Mouse (Mus musculus): ENCODE results near the gene Sgpp1. TPM values are rescaled to one million over a fixed set of nuclear protein-coding genes. Genes with fewer than 3 reads are reported as not detected.
"Not testable (repeated sequence)": the region's sequence is repeated elsewhere in the genome, so short reads cannot be mapped to it uniquely, and the experiment has no call there.

Sgpp1 gene
- total RNA-seq, 2 experiments from 2014 or later, result 31.7 to 32.6 TPM

DNA sequence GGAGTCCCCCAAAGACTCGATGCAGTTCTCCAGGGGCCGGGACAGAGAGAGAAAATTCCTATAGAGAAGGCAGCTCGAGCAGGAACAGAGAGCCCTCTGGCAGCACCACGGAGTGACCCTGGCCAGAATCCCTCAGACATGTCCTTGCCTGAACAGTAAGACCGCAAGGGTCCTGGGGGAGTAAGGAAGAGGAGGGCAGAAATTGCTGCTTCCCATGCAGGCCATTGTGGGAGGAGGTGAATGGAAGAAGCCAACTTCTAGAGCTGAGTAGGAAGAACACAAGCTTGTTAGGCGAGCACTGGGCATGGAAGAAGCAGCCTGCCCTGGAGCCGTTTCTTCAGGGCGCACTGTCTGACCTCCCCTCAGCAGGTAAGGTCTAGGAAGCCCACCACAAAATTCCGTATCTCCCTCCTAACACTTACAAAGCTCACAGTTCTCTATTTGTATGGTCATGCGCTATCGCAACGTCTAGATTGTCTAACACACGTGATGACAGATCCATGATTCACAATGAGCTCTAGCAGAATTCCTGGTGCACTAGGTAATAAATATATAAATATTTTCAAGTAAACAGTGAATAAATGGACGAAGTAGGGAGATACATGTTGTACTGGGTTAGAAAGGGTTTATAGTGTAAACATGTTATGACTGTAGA, 33.3 kb downstream of the Sgpp1 start:
- DNase-seq (ENCODE audit: low spot score in 2 of 2), result no peak
- intact Hi-C loops (cut with DNase I), result no loop called here

DNA sequence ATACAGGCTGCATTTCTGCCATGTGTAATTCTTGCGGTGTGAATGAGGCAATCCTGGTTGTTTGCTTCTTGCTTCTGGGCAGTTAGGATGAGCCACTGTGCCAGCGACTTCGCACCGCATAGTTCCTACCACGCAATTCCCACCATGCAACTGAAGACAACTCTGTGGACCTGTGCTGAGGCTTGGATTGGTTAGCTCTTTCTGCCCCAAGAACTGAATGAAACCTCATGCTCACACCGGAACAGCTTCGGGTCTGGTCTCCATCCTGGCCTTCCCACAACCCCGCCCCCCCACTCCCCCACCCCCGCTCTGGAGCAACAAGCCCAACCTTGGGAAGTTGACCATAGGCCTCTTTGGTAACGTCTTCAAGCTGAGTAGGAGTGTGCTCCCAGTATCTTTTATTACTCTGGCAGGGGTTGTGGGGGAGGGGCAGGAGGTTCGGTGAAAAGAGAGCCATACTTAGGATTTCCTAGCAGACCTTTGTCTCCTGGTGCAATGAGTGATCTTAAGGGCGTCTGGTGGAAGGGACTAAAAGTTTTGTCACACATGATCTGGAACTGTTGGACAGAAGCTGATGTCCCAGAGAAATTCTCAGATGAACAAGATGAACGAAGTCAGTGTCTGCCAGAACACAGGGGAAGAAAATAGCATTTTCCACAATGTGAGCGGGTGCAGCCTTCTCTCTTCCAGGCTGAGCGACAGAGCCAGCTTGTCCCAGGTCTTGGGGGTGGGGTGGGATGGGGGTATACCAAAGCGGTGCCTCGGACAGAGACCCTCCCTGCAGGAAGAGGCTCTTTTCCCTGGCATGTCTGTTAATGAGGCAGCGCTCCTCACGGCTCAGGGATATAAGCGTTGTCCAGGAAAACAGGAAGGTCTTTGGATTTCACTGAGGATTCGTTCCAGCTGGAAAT, 34.1 kb downstream of the Sgpp1 start:
- peak in 1 of 2 experiments; percentile 43 for DNase-seq (ENCODE audit: low spot score in 2 of 2)

DNA sequence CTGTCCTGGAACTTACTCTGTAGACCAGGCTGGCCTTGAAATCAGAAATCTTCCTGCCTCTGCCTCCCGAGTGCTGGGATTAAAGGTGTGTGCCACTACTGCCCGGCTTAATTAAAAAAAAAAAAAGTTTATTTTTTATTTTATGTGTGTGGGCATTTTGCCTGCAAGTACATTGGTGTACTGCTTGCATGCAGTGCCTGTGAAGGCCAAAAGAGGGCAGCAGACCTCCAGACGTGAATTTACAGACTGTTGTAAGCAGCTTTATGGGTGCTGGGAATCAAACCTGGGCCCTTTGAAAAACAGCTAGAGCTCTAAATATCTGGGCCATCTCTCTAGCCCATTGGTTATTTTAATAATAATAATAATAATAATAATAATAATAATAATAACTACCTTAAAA, 36.8 kb downstream of the Sgpp1 start:
- no peak for DNase-seq (ENCODE audit: low spot score in 2 of 2)
- intact Hi-C loops (cut with DNase I), result no loop called here

More for the DNA sequence above, 34.1 kb downstream of the Sgpp1 start:
- intact Hi-C loops (cut with DNase I), result no loop called here

DNA sequence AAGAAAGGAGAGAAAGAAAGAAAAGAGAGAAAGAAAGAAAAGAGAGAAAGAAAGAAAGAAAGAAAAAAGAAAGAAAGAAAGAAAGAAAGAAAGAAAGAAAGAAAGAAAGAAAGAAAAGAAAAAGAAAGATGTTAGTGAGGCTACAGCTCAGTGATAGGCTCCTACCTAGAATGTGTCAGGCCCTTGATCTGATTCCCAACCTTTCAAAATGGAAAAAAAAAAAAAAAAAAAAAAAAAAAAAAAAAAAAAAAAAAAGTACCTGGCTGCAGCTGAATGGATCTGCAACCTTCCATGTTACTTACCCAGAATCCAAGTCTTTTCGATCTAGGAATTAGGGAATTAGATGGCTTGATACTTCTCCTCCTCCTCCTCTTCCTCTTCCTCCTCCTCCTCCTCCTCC, 39.7 kb downstream of the Sgpp1 start:
- intact Hi-C loops (cut with DNase I); DNase-seq (ENCODE audit: low spot score in 2 of 2): not testable (repeated sequence)

DNA sequence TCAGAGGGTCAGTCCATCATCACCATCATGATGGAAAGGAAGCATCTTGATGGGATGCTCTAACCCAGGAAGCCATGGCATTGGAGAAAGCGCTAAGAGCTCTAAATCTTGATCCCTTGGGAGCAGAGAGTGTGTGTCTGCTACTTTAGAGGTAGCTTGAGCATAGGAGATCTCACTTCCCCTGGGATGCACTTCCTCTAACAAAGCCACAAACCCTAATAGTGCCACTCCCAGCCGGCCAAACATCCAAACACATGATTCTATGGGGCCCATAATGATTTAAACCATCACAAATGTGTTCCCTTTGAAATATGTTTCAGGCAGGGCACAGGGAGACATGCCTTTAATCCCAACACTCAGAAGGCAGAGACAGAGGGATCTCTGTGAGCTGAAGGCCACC, 46.5 kb downstream of the Sgpp1 start:
- DNase-seq (ENCODE audit: low spot score in 2 of 2), result no peak
- intact Hi-C loops (cut with DNase I), result no loop called here

DNA sequence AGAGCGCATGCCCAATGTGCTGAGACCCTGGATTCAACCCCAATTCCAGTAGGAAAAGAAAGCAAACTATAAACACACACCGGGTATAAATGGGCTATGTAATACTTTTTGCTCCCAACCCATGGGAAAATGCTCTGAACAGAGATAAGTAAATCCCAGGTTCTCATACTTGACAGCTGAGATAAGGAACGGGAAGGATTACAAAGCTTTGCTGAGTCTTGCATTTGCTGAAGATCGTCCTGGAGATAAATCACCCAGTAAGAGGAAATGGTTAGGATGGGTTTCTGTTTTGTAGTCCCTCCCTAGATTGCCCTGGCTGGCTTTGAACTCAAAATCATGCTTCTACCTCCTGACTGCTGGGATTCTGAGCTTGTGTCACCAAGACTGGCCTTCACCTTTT, 48.2 kb downstream of the Sgpp1 start:
- intact Hi-C loops (cut with DNase I), result no loop called here
- no peak for DNase-seq (ENCODE audit: low spot score in 2 of 2)

DNA sequence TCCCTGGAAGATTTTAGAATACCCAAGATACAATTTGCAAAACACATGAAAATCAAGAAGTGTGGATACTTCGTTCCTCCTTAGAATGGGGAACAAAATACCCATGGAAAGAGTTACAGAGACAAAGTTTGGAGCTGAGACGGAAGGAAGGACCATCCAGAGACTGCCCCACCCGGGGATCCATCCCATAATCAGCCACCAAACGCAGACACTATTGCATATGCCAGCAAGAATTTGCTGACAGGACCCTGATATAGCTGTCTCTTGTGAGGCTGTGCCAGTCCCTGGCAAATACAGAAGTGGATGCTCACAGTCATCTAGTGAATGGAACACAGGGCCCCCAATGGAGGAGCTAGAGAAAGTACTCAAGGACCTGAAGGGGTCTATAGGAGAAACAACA, 51.5 kb downstream of the Sgpp1 start:
- intact Hi-C loops (cut with DNase I), result not testable (repeated sequence)

DNA sequence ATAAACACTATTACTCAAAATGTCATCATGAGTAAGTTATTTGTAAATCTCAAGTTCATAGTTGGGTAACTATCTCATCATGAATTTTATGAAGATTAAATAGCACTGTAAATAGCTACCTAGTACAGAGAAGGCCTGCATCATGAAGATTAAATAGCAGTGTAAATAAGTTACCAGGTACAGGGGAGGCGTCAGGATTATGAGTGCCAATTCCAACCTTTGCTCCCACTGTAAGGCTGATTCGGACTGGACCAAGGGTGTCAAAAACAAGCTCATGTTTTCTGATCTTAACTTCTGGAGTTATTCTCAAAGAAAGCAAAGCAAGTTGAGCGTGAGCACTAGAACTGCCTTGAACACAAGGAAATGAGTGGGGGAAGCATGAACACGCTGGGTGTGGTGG, 51.9 kb downstream of the Sgpp1 start:
- intact Hi-C loops (cut with DNase I), result no loop called here

More for the DNA sequence above, 51.5 kb downstream of the Sgpp1 start:
- not testable (repeated sequence) for DNase-seq (ENCODE audit: low spot score in 2 of 2)

DNA sequence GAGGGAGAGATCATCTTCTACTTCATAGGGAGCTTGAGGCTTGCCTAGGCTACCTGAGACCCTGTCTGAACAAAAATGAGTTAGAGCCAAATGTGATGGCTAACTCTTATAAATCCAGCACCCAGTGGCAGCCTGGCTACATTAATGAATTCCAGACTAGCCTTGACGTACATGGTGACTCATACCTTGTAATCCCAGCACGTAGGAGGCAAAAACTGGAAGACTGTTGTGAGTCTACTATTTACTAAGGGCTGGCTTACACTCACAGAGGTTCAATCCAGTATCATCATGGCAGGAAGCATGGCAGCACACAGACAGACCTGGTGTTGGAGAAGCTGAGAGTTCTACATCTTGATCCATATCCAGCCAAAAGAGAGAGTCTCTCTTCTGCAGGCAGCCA, 52.7 kb downstream of the Sgpp1 start:
- intact Hi-C loops (cut with DNase I), result no loop called here
- DNase-seq (ENCODE audit: low spot score in 2 of 2), result no peak

More for the DNA sequence above, 51.9 kb downstream of the Sgpp1 start:
- no peak for DNase-seq (ENCODE audit: low spot score in 2 of 2)

DNA sequence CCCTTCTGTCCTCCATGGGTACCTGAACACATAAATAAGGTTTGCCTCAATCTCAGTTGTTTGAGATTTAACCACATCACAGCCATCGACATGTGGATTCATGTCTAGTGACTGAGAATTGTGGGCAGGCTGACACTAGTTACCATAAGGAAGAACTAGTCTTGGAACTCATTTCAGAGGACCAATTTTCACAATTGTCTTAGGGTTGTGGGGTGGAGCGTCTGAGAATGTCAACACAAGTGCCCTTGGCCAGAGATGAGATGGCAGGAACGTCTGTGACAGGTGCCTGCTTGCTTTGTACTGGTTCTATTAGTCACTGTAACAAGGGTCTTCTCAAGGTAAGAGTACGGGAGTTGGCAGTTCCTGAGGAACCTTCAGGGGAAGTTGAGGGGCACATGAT, 54.4 kb downstream of the Sgpp1 start:
- intact Hi-C loops (cut with DNase I), result no loop called here
- no peak for DNase-seq (ENCODE audit: low spot score in 2 of 2)

DNA sequence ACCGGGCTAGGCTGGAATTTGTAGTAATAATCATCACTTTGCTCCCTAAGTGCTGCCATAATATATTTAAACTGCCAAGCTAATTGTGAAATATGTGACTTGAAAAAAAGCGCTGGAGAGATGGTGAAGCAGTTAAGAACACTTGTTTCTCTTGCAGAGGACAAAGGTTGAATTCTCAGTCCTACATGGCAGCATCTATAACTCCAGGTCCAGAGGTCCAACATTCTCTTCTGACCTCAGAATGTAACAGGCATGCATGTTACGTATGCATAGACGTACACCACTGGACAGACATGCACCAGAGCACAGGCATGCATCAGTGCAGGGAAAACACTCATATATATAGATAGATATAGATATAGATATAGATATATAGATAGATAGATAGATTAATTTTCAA, 57.1 kb downstream of the Sgpp1 start:
- intact Hi-C loops (cut with DNase I), result no loop called here
- no peak for DNase-seq (ENCODE audit: low spot score in 2 of 2)

DNA sequence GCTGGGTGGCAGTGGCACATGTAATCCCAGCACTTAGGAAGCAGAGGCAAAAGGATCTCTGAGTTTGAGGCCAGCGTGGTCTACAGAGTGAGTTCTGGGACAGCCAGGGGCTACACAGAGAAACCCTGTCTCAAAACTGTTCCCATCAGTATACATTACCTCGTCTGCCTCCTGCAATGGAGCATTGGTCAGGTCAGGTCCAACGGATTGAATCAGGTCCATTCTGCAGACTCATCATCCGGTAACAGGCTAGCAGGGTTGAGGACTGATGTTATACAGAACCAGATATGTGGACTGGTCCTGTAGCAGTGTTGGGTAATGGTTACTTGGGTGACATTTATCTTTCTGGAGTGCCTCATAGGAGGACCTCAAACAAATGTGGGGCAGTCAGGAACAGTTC, 62.9 kb downstream of the Sgpp1 start:
- intact Hi-C loops (cut with DNase I), result no loop called here
- DNase-seq (ENCODE audit: low spot score in 2 of 2), result no peak

DNA sequence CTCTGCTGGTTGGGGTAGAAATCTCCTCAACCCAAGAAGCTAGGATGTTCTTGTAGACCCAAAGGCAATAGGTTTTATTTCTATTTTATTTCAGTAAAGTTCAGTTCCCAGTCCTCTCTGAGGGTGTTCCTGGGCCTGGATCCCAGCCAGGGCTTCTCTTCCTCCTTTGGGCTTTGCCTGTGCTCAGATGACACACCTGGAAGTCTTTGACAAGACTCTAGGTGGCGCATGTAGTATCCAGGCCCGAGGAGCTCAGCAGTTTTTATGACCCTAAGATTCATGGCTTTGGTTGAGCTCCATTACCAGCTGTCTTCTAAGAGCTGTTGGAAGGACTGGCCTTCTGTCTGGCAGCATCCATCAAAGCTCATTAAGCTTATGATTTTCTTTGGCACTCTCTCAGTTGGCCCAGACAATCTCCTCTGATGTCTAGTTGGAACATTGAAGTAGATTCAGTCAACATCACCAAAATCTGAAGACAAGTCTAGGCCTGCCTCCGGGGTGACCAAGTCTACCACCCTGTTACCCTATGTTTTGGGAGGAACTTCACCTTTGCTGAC, 63.7 kb downstream of the Sgpp1 start:
- intact Hi-C loops (cut with DNase I), result no loop called here
- no peak for DNase-seq (ENCODE audit: low spot score in 2 of 2)

DNA sequence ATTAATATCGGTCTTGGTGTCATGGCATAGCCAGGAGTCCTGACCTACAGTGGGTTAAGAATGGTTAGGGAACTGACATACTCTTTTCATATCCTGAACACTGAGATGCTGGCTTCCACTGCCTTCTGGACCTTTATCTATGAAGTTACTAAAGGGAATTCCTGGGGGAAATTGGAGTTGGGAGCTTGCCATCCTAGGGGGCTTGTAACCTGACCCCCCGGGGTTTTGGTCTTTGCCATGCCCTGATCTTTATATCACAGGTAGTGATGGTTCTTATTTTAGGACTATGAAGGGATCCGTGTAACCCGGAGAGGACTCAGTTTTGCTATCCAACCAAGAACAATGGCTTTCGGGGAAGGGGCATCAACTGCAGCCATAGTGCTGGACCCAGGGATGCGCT, 64.9 kb downstream of the Sgpp1 start:
- intact Hi-C loops (cut with DNase I), result no loop called here
- DNase-seq (ENCODE audit: low spot score in 2 of 2), result no peak

DNA sequence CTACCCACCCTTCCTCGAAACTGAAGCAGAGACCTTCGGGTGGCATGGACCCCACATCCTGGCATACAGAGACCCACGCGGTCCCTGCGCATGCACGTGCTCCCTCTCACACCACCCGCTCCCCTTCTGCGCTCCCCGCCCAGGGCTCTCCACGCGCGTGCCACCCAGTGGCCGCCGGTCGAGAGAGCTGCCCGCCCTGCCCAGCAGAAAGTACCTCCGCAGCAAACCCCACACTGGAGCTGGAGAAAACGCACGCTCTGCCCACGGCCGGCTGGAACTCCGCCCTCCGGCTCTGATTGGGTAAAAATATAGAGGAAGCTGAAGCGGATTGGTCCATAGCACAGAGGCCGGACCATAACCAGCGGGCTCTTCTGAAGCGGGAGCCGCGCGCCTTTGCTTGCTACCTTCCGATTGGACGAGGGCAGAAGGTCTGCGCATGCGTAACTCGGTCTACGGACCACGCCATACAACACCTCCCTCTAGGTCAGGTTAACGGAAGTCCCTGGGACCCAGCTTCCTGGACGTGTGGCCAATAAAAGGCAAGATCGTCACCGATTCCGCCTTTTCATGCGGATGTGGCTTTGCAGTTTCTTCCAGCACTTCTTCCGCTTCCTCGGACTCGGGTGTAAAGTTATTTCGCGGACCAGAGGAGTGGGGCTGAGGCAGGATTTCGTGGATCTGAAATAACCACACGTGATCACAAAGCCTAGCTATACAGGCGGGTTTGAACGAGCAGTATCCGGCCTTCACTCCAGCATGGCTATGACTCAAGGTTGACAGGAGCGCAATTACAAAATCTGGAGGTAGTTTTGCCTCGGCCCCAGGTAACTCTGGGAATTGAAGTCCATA, 66.0 kb downstream of the Sgpp1 start, which contains the start of gene Wdr89:
TSS of gene Wdr89 (minus strand) at position 280 of the 849 bp plus-strand sequence.
- intact Hi-C loops (cut with DNase I), result loop anchor here (5.0 kb wide), 2 partner anchors 72 to 103 kb away; partner anchors contain the start of gene Ppp2r5e
- DNase-seq (ENCODE audit: low spot score in 2 of 2), result peak; percentile 100

DNA sequence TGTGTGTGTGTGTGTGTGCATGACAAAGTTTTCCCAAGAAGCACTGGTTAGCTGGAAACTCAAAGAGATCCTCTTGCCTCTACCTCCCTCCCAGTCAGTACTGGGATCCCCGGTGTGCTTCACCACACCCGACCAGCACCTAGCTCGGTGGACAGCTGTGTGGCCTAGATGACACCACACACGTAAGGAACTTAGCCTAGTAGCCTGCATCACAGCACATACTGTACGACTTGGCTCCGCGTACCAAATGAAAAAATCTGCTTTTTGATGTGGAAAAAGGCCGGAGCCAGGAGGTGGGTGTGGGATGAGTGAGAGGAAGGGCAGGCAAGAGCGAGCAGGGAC, 66.6 kb downstream of the Sgpp1 start:
- intact Hi-C loops (cut with DNase I), result loop anchor here (5.0 kb wide), 2 partner anchors 72 to 103 kb away; partner anchors contain the start of gene Ppp2r5e
- DNase-seq (ENCODE audit: low spot score in 2 of 2), result peak in 1 of 2 experiments; percentile 17

DNA sequence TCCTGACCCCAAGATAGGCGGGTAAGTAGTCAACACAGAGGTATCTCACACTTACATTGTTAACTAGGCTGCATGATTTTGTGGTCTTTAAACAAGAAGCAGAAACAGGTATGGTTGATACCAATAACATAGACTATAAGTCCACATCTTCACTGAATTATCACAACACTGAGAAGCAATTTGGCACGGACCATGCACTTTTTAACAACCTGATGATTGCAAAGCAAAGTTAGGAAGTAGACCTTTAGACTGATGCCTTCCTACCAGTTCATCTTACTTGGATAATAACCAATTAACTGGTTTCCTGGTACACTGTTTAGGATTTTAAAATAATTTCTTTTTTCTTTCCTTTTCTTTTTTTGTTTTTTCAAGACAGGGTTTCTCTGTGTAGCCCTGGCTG, 67.3 kb downstream of the Sgpp1 start:
- no peak for DNase-seq (ENCODE audit: low spot score in 2 of 2)
- intact Hi-C loops (cut with DNase I), result loop anchor here (5.0 kb wide), 2 partner anchors 71 to 104 kb away; partner anchors contain the start of gene Ppp2r5e

DNA sequence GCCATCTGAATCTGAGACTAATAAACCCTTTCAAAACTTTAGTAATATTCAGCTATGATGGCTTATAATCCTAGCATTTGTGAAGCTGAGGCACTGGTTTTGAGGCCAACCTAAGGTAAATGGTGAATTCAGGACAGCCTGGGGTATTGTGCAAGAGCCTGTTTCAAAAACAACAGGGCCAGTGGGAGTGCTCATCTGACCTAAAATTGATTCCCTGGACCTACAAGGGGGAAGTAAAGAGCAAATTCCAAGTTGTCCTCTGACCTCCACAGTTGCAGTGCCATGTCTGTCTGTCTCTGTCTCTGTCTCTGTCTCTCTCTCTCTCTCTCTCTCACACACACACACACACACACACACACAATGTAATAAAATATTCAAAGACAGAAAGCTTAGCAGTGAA, 68.6 kb downstream of the Sgpp1 start:
- intact Hi-C loops (cut with DNase I), result loop anchor here (5.0 kb wide), 2 partner anchors 70 to 105 kb away; partner anchors contain the start of gene Ppp2r5e

DNA sequence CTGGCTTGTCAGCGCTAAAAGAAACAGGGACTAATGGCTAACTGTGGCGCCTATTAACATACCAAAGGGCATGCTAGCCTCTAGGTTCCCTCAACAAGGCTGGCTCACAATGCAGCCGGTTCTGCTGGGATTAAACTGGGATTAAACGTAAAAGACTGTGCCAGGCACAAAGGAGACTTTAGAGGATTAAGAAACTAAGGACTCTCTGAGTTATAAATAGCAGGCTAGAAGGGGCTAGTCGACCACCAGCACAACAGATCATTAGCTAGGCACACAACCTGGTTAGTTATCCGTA, 71.1 kb downstream of the Sgpp1 start:
- intact Hi-C loops (cut with DNase I), result no loop called here
- no peak for DNase-seq (ENCODE audit: low spot score in 2 of 2)

More for the DNA sequence above, 68.6 kb downstream of the Sgpp1 start:
- DNase-seq (ENCODE audit: low spot score in 2 of 2), result no peak

All from left cerebral cortex, postnatal 14 days (tissue).